Mouse (Mus musculus) liver, postnatal 0 days (tissue): ENCODE results near the gene Itgb7.
A peak's percentile ranks its signal among the peaks of the same experiment; 100 is the strongest.

ENCODE experiments used
- CTCF ChIP-seq: sonication (generic); IDR thresholded peaks from 2 replicates; pipeline ENCODE4 v1.5.1; 2016; ENCODE audit warnings: antibody characterized with exemption, low read depth
- EP300 ChIP-seq: IDR thresholded peaks from 2 replicates; pipeline ENCODE4 v1.6.1; 2016; ENCODE audit warnings: antibody characterized with exemption, low read depth, mild to moderate bottlenecking

GRCm38 (mm10) chr15:102273982-102274716 lies 42.4 kb upstream of the Itgb7 start:
- TF ChIP-seq CTCF (peak; percentile 36), EP300 (no peak)
